Mouse (Mus musculus) gastrocnemius, postnatal 4 days (tissue): ENCODE data around the gene Iars2. TPM values are rescaled to one million over a fixed set of nuclear protein-coding genes. Genes with fewer than 3 reads are reported as not detected.
"Not testable (repeated sequence)": the region's sequence is repeated elsewhere in the genome, so short reads cannot be mapped to it uniquely, and the experiment has no call there.

ENCODE experiments used
- DNase-seq, 2 experiments: peaks; one replicate each; pipeline ENCODE4 v3.0.0; 2021 to 2022; ENCODE audit warnings: low spot score in 2 of 2, mixed read lengths in 2 of 2
- total RNA-seq, 2 experiments: library from RNA; stranded (reverse); gene quantifications; 2 replicates each; pipeline ENCODE4 v1.2.3; 2021

Gene Iars2
- total RNA-seq, 2 experiments from 2014 or later = 49.3 to 52.6 TPM

GRCm38 (mm10) chr1:185333651-185334050, 4.5 kb upstream of the Iars2 start:
- no peak for DNase-seq

- peak; percentile 72 to 87 for DNase-seq
Observed at GRCm38 (mm10) chr1:185331983-185332430, 2.8 kb upstream of the Iars2 start, which contains the start of gene Bpnt1. Bpnt1 (plus strand) TSS chr1:185332149.

- DNase-seq = no peak
Observed at GRCm38 (mm10) chr1:185331364-185331763, 2.2 kb upstream of the Iars2 start.

DNA sequence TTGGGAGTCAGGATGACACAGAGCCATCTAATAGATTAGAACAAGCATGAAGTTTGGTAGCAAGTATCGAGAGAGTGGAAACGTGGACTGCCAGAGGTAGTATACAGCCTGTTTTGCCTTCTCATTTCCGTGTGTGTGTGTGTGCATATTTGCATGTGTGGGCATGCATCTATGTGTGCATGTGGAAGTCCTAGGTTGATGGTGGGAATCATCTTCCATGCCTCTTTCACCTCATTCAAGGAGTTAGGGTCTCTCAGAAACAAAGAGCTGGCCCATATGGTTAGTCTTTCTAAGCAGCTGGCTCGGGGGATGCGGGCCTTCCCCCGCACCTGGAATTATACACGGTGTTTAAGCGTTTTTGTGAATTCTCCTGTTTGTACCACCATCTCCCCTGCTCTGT, 655 bp upstream of the Iars2 start:
- DNase-seq = no peak

DNA sequence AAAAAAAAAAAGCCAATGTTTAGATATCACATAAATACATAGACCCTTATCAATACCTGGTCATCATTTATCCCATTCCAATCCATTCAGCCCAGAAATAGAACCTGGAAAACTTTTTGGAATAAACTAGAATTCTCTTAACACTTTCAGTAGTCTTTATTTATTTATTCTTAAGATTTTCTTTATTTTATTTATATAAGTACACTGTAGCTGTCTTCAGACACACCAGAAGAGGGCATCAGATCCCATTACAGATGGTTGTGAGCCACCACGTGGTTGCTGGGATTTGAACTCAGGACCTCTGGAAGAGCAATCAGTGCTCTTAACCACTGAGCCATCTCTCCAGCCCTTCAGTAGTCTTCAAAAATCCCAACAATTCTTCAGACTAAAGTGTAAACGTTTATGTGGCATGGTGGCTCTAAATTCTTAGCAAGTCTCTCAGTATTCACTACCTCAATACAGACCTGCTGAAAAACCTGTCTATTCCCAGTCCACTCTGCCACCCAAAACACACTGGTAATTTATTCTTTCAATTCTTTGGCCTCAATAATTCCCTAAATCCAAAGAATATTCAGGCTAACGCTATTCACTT, 1.3 kb downstream of the Iars2 start:
- not testable (repeated sequence) for DNase-seq

GRCm38 (mm10) chr1:185315846-185316568, 13.2 kb downstream of the Iars2 start:
- DNase-seq = no peak

- DNase-seq = no peak
Observed at GRCm38 (mm10) chr1:185314546-185314945, 14.7 kb downstream of the Iars2 start.

DNA sequence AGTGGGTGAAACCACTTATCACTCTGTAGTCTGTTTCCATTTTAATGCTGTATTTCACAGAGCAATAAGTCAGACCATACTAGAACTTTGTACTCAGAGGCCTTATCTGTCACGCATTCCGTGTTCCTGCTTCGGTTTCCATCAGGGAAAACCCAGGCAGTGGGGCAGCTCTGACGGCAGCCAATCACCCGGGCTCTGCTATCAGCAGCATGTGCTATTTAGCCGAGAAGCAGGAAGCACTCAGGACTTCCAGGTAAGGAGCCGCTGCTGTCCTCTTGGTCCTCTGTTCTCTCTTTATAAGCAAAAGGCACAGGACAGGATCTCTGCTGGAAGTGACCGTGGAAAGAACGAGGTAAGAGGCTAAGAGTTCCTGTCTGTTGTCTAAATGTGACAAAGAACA, 17.2 kb downstream of the Iars2 start:
- no peak for DNase-seq

- no peak for DNase-seq
Observed at GRCm38 (mm10) chr1:185308908-185309307, 20.3 kb downstream of the Iars2 start.

DNA sequence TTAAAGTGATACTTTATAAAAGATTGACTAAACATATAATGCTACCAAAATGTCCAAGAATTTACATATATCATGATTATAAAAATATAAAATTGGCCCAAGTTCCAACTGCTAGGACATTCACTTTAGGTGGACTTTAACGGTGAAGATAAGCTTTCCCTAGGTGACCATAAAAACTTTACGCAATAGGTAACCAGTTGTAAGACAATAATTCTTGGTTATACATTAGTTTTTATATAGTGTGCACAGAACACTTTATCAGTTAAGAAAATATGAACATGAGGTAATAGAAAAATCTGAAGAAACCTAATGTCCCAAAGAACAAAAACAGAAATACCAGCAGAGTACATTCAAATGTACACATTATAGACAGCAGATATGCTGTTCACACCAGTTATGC, 20.9 kb downstream of the Iars2 start:
- DNase-seq = no peak

- DNase-seq = no peak
Observed at GRCm38 (mm10) chr1:185307645-185308044, 21.6 kb downstream of the Iars2 start.

- no peak for DNase-seq
Observed at GRCm38 (mm10) chr1:185306836-185307235, 22.4 kb downstream of the Iars2 start.

- DNase-seq = no peak
Observed at GRCm38 (mm10) chr1:185302816-185303215, 26.4 kb downstream of the Iars2 start.

GRCm38 (mm10) chr1:185298496-185298895, 30.7 kb downstream of the Iars2 start:
- DNase-seq = no peak

DNA sequence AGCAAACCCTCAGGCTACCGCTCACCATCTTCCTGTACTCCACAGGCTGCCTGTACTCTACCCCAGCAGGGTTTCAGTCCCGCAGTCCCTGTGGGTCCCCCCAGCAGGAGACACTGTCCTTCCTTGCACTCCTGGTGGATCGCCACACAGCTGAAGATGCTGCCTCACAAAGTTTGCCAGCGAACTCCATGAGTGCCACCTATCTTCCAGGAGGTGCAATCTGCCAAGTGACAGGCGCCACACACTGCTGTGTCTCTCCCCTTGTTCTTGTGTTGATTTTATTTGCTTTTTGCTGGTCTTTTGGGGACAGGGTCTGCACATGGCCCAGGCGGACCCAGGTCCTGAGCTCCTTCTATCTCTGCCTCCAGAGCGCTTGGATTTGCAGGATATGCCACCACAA, 32.3 kb downstream of the Iars2 start:
- no peak for DNase-seq

GRCm38 (mm10) chr1:185292646-185293360, 36.4 kb downstream of the Iars2 start:
- no peak for DNase-seq

DNA sequence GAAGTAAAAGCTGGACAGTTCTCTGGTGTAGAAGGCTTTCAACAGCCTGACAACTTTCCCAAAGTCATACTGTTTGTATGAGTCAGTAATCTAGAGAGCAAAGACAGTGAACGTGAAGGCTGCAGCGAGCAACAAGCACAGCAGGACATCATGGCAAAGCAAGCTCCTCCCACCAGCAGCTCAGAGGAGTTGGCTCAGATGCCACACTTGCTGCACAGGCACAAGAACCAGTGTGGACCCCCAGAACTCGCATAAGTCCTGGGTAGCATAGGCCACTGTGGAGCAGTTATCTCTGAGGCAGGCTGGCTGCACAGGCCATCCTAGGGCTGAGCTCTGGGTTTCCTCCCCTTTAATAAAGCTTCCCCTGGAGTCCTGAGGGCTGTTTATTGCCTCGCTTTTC, 37.9 kb downstream of the Iars2 start:
- no peak for DNase-seq

GRCm38 (mm10) chr1:185289231-185289630, 40.0 kb downstream of the Iars2 start:
- peak; percentile 36 to 70 for DNase-seq

- no peak for DNase-seq
Observed at GRCm38 (mm10) chr1:185287066-185287465, 42.1 kb downstream of the Iars2 start.

- peak in 1 of 2 experiments; percentile 53 for DNase-seq
Observed at GRCm38 (mm10) chr1:185285171-185285570, 44.0 kb downstream of the Iars2 start.

DNA sequence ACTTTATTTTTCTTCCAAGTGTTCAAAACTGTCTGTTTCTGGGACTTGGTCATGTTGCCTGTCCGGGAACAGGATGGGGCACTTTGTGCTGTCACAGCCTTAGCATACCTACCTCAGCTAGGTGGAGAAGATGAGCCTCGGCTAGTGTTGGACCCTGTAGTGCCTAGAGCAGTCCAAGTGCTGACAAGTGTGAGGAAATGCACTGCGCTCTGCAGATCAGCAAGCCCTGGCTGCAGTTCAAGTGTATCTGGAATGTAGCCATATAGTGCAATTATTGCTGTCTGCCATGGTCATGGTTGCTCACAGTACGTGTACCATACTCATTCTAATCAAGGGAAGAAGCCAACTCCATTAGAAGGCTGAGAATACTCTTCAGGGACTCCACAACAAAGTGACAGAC, 44.5 kb downstream of the Iars2 start:
- peak in 1 of 2 experiments; percentile 48 for DNase-seq

DNA sequence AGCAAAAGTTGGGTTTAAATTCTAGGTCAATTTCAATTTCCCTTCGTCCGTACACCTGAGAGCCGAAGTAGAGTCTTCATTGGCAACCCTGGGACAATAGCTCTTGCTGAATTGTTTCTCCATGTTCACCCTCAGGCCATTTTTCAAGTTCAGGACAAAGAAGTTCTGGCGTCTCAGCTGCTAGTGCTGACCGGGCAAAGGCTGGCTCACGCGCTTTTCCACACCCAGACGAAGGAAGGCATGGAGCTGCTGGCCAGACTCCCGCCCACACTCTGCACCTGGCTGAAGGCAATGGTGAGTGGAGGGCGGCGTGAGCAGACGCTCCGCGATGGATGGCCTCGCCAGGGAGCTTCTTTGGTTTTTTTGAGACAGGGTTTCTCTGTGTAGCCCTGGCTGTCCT, 45.9 kb downstream of the Iars2 start:
- no peak for DNase-seq
